Mouse (Mus musculus) cerebellum, adult 11-12 months (tissue): ENCODE measurements around the gene Ice2.

ENCODE experiments used
- DNase-seq: peaks from one replicate; pipeline ENCODE4 v3.0.0; 2022

Ice2 gene

GRCm38 (mm10) chr9:69397760-69398452 lies at the start of gene Ice2:
Gene Ice2, plus strand, starts transcription at chr9:69397906.
- peak; percentile 79 for DNase-seq

GRCm38 (mm10) chr9:69349537-69349936 lies 48.2 kb upstream of the Ice2 start:
- no peak for DNase-seq

- no peak for DNase-seq
These were observed 43.5 kb upstream of the Ice2 start for GRCm38 (mm10) chr9:69354228-69354627.

- DNase-seq = peak; percentile 47
These were observed 39.9 kb upstream of the Ice2 start for GRCm38 (mm10) chr9:69357834-69358233.

- no peak for DNase-seq
These were observed 38.9 kb upstream of the Ice2 start for GRCm38 (mm10) chr9:69358797-69359196.

- no peak for DNase-seq
These were observed 35.7 kb upstream of the Ice2 start for GRCm38 (mm10) chr9:69361951-69362445.

- peak; percentile 36 for DNase-seq
These were observed 34.9 kb upstream of the Ice2 start for GRCm38 (mm10) chr9:69362766-69363165.

GRCm38 (mm10) chr9:69364117-69364516 lies 33.6 kb upstream of the Ice2 start:
- no peak for DNase-seq

GRCm38 (mm10) chr9:69367055-69367454 lies 30.7 kb upstream of the Ice2 start:
- DNase-seq = no peak

- DNase-seq = peak; percentile 76
These were observed 29.6 kb upstream of the Ice2 start for GRCm38 (mm10) chr9:69368071-69368470.

GRCm38 (mm10) chr9:69371046-69371724 lies 26.5 kb upstream of the Ice2 start:
- peak; percentile 48 for DNase-seq

- no peak for DNase-seq
These were observed 24.8 kb upstream of the Ice2 start for GRCm38 (mm10) chr9:69372871-69373270.

- DNase-seq = no peak
These were observed 20.6 kb upstream of the Ice2 start for GRCm38 (mm10) chr9:69376982-69377653.

GRCm38 (mm10) chr9:69377654-69378045 lies 20.1 kb upstream of the Ice2 start:
- DNase-seq = no peak

GRCm38 (mm10) chr9:69380546-69380945 lies 17.2 kb upstream of the Ice2 start:
- no peak for DNase-seq

GRCm38 (mm10) chr9:69381741-69382140 lies 16.0 kb upstream of the Ice2 start:
- no peak for DNase-seq

- DNase-seq = no peak
These were observed 13.2 kb upstream of the Ice2 start for GRCm38 (mm10) chr9:69384475-69384874.

GRCm38 (mm10) chr9:69384905-69385304 lies 12.8 kb upstream of the Ice2 start:
- no peak for DNase-seq

GRCm38 (mm10) chr9:69387296-69387695 lies 10.4 kb upstream of the Ice2 start:
- DNase-seq = no peak

GRCm38 (mm10) chr9:69390631-69391030 lies 7.1 kb upstream of the Ice2 start:
- peak; percentile 35 for DNase-seq

- DNase-seq = no peak
These were observed 3.5 kb upstream of the Ice2 start for GRCm38 (mm10) chr9:69394234-69394633.

- no peak for DNase-seq
These were observed 310 bp upstream of the Ice2 start for GRCm38 (mm10) chr9:69397432-69397759.

GRCm38 (mm10) chr9:69398453-69398850 lies 746 bp downstream of the Ice2 start:
- DNase-seq = no peak

- no peak for DNase-seq
These were observed 7.0 kb downstream of the Ice2 start for GRCm38 (mm10) chr9:69404671-69405070.
